Mouse (Mus musculus): ENCODE results near the gene Fgf18. TPM values are rescaled to one million over a fixed set of nuclear protein-coding genes. Genes with fewer than 3 reads are reported as not detected.

Fgf18 gene
- polyA plus RNA-seq, 1 experiment from 2014 or later = 0.23 TPM

DNA sequence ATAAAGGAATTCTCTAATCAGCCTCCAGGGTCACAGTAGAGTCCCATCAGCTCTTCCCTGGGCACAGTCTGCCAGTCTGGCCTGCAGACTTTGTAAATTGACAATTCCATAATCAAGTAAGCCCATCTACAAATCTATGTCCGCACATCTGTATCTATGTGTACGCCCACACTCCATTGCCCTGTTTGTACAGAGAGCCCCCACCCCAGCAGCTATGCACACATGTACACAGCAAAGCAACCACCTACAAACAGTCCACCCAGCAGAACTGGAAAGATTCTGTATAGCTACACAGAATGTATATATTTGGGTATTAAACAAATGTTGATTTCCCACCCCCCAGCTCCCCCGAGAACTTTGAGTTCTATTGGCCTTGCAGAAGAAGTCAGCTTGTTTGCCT is 62.1 kb downstream of the Fgf18 start:
- Histone ChIP-seq H3K27me3 (no peaks in the 10 kb centered on the region), H3K4me1 (replicated peaks) (no peaks in the 10 kb centered on the region), H3K9ac (no peak overlapping the region), H3K27ac (replicated peaks) (no peak overlapping the region), H3K36me3 (replicated peaks) (no peaks in the 10 kb centered on the region), H3K9me3 (replicated peaks) (no peaks in the 10 kb centered on the region), H3K4me2 (no peak overlapping the region), H3K4me3 (replicated peaks) (no peak overlapping the region)
- no peak for ATAC-seq (ENCODE audit: insufficient read depth)
- WGBS (ENCODE audit: insufficient replicate concordance) = 73% methylated on average over 3 of the region's 3 CpGs

DNA sequence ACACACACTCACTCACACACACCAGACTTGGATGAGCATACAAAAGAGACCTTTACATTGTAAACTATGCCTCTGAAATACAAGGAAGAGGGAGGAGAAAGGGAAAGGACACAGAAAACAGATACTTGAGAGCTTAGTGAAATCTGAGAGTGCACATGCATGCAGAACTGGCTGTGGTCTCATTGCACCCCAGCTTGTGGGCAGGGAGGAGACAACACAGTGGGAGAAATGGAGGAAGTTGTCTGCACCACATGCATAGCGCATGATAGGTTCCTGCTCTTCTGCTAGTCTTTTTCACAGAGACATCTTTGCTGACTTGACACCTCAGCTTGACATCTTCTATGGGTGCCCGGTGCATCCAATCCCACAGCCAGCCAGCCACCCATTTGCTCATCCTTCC is 63.2 kb downstream of the Fgf18 start:
- H3K9me3 ChIP-seq (replicated peaks) = no peaks in the 10 kb centered on the region
- no peak overlapping the region for H3K4me2 ChIP-seq
- H3K4me3 ChIP-seq (replicated peaks) = no peak overlapping the region
- no peaks in the 10 kb centered on the region for H3K27me3 ChIP-seq
- ATAC-seq (ENCODE audit: insufficient read depth) = no peak
- H3K4me1 ChIP-seq (replicated peaks) = no peaks in the 10 kb centered on the region
- 32% methylated on average over 2 of the region's 2 CpGs for WGBS (ENCODE audit: insufficient replicate concordance)
- H3K27ac ChIP-seq (replicated peaks) = no peak overlapping the region
- no peak overlapping the region for H3K9ac ChIP-seq
- no peaks in the 10 kb centered on the region for H3K36me3 ChIP-seq (replicated peaks)

DNA sequence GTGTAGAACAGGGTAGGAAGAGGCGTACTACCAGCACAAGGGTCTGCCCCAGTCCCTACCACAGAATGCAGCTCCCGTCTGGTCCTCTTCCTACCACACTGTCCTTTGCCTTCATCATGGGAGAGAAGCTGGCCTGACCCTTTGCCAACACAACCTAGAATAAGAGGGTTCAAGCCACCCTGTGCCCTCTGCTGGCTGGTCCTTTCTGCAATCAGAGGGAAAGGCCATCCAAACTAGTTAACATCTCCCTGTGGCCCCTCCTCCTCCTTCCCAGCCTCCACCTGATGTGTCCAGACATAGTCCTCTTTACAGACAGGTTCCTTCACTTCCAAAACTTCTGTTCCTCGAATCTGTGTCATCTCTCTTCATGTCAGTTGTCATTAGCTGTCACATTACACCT is 66.0 kb downstream of the Fgf18 start:
- H3K9ac ChIP-seq = no peak overlapping the region
- WGBS (ENCODE audit: insufficient replicate concordance) = 34% methylated on average over 3 of the region's 3 CpGs
- no peaks in the 10 kb centered on the region for H3K4me1 ChIP-seq (replicated peaks)
- no peaks in the 10 kb centered on the region for H3K9me3 ChIP-seq (replicated peaks)
- no peak overlapping the region for H3K4me3 ChIP-seq (replicated peaks)
- H3K27ac ChIP-seq (replicated peaks) = no peak overlapping the region
- no peak overlapping the region for H3K4me2 ChIP-seq
- ATAC-seq (ENCODE audit: insufficient read depth) = no peak
- H3K27me3 ChIP-seq = no peaks in the 10 kb centered on the region
- H3K36me3 ChIP-seq (replicated peaks) = no peaks in the 10 kb centered on the region

DNA sequence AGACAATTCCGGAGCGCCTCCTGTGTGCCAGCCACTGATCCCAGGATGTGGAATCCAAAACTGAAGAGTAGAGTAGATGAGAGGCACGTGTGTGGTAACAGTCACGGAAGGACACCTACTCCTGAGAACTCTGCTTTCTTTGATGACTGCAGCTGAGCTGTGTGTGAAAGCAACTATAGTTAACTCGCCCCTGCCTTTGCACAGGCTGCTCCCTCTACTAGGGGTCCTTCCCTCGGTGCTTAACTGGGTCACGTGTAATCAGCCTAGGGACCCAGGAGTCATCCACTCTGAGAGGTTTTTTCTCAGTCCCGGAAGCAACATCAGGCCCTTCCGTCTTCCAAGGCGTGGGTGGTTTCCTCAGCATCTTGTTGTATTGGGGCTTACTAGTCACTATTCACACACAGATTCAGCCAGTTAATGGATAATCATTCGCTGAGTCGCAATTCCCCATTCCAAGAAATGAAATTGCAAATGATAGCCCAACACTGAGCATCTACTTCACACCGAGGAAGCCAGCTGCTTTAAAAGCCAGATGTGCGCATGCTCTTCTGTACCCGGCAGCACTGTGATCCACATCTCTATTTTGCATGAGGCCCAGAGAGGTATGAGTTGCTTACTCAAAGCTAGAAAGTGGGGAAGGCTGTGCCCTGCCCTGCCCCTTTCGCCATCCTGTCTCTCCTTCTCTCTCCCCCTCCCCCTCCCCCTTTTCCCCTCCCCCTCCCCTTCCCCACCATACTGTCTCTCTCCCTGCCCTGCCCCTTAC is 67.0 kb downstream of the Fgf18 start:
- no peak for ATAC-seq (ENCODE audit: insufficient read depth)
- H3K27me3 ChIP-seq = no peaks in the 10 kb centered on the region
- no peak overlapping the region for H3K4me3 ChIP-seq (replicated peaks)
- WGBS (ENCODE audit: insufficient replicate concordance) = 42% methylated on average over 16 of the region's 16 CpGs
- no peak overlapping the region for H3K9ac ChIP-seq
- H3K9me3 ChIP-seq (replicated peaks) = no peaks in the 10 kb centered on the region
- H3K4me2 ChIP-seq = no peak overlapping the region
- H3K27ac ChIP-seq (replicated peaks) = no peak overlapping the region
- no peaks in the 10 kb centered on the region for H3K4me1 ChIP-seq (replicated peaks)
- no peaks in the 10 kb centered on the region for H3K36me3 ChIP-seq (replicated peaks)

DNA sequence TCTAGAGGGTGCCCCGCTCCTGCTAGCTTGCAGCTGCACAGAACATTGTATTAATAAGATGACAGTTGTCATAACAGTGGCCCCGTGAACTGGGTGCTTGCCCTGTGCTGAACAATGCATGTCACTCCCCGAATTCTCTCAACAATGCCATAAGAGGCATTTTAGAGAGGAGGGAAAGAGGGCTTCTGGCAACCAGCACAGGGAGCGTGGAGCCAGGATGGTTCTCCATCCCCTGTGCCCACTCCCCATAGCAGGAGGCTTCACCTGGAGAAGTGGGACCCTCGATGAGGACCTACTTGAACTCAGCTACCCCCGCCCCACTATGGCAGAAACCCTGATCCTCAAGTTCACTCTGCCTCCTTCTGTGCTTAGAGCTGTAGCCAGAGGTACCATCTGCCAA is 67.8 kb downstream of the Fgf18 start:
- ATAC-seq (ENCODE audit: insufficient read depth) = no peak
- WGBS (ENCODE audit: insufficient replicate concordance) = 35% methylated on average over 6 of the region's 6 CpGs
- Histone ChIP-seq H3K4me1 (replicated peaks) (no peaks in the 10 kb centered on the region), H3K9me3 (replicated peaks) (no peaks in the 10 kb centered on the region), H3K4me2 (no peak overlapping the region), H3K27me3 (no peaks in the 10 kb centered on the region), H3K36me3 (replicated peaks) (no peaks in the 10 kb centered on the region), H3K9ac (no peak overlapping the region), H3K4me3 (replicated peaks) (no peak overlapping the region), H3K27ac (replicated peaks) (no peak overlapping the region)

DNA sequence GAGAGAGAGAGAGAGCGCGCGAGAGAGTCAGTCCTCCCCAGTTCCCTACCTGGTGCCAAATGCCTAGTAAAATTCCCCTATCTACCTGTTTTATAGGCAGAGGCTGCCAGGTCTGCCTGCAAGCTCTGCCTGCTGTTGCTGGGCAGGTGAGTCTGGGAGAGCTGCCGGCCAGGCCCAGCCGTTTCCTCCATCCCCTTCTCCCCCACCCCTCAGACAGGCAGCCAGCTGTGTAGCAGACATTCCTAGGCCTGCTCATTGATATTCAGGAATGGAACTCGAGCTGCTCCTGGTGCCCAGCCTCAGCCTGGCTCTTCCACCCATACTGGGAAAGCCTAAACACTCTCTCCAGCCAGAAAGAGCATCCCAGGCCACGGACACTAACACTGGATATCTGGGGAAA is 69.2 kb downstream of the Fgf18 start:
- Histone ChIP-seq H3K9ac (no peak overlapping the region), H3K4me3 (replicated peaks) (no peak overlapping the region), H3K4me2 (no peak overlapping the region), H3K27ac (replicated peaks) (no peak overlapping the region), H3K36me3 (replicated peaks) (no peaks in the 10 kb centered on the region), H3K9me3 (replicated peaks) (no peaks in the 10 kb centered on the region), H3K27me3 (no peaks in the 10 kb centered on the region), H3K4me1 (replicated peaks) (no peaks in the 10 kb centered on the region)
- no peak for ATAC-seq (ENCODE audit: insufficient read depth)
- 34% methylated on average over 7 of the region's 7 CpGs for WGBS (ENCODE audit: insufficient replicate concordance)

DNA sequence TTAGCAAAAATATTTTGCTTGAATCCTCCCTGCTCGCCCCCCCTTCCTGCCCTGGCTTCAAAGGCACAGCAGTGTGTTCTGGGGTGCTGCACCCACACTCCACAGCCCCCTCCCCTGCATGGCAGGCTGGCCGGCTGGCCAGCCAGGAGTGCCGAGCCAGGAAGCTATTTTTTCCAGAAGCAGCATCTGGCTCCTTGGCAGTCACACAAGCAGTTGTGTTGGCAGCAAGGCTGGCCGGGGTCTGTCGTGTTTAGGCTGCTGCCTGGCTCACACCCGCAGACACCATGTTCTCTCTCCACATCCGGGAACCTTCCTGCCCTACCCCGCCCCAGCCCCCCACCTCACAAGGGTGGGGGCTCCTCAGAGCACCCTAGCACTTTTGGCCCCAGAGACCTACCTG is 71.9 kb downstream of the Fgf18 start:
- H3K4me2 ChIP-seq = no peak overlapping the region
- H3K9ac ChIP-seq = no peak overlapping the region
- 37% methylated on average over 8 of the region's 8 CpGs for WGBS (ENCODE audit: insufficient replicate concordance)
- H3K4me1 ChIP-seq (replicated peaks) = no peaks in the 10 kb centered on the region
- no peaks in the 10 kb centered on the region for H3K36me3 ChIP-seq (replicated peaks)
- H3K4me3 ChIP-seq (replicated peaks) = no peak overlapping the region
- ATAC-seq (ENCODE audit: insufficient read depth) = no peak
- no peak overlapping the region for H3K27ac ChIP-seq (replicated peaks)
- no peaks in the 10 kb centered on the region for H3K27me3 ChIP-seq
- H3K9me3 ChIP-seq (replicated peaks) = no peaks in the 10 kb centered on the region

DNA sequence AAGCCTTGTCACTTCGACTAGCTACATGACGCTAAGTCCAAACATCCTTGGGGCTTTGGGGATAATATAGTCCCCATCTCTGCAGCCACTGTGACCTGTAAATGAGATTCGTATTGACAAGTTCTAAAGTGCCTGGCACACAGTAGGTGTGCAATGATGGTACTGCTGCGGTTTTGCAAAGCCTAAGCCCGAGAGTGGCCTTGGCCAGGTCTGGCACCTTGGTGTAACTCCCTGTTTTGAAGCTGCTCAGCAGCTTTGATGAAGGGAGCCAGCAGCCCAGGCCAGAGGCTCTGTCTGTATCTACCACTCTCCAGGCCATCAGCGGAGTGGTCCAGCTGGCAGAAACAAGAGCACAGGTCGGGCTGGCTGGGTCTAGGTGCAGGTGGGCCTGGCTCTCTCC is 72.7 kb downstream of the Fgf18 start:
- no peak for ATAC-seq (ENCODE audit: insufficient read depth)
- Histone ChIP-seq H3K4me3 (replicated peaks) (no peak overlapping the region), H3K27me3 (no peaks in the 10 kb centered on the region), H3K9me3 (replicated peaks) (no peaks in the 10 kb centered on the region), H3K27ac (replicated peaks) (no peak overlapping the region), H3K36me3 (replicated peaks) (no peaks in the 10 kb centered on the region), H3K4me1 (replicated peaks) (no peaks in the 10 kb centered on the region), H3K9ac (no peak overlapping the region), H3K4me2 (no peak overlapping the region)
- WGBS (ENCODE audit: insufficient replicate concordance) = 55% methylated on average over 7 of the region's 7 CpGs

DNA sequence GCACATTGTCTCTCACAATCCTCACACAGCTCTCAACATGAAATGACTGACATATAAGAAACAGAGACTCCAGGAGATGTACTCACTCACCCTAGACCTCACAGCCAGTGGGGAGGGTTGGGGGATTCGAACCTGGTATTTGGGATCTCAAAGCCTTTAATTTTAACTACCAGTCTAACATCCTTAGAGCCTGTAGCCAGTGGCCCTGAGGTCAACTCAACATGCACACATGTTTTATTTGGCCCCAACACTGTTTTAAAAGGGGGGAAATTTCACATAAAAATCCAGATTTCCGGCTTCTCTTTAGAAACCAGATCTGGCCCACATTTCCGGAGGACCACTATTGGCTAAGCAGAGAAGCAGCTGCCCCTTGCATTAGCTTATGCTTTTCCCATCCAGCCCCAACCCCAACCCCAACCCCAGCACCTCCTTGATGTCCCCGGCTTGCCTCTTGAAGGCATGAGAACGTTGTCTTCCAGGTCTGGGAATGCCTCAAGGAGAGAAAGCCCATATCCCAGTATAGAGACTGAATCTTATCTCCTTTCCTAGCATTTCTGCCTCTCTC is 75.8 kb downstream of the Fgf18 start:
- Histone ChIP-seq H3K9me3 (replicated peaks) (no peaks in the 10 kb centered on the region), H3K27me3 (no peaks in the 10 kb centered on the region), H3K4me3 (replicated peaks) (no peak overlapping the region), H3K36me3 (replicated peaks) (no peaks in the 10 kb centered on the region), H3K9ac (no peak overlapping the region), H3K4me2 (no peak overlapping the region), H3K27ac (replicated peaks) (no peak overlapping the region), H3K4me1 (replicated peaks) (no peaks in the 10 kb centered on the region)
- 76% methylated on average over 5 of the region's 5 CpGs for WGBS (ENCODE audit: insufficient replicate concordance)
- ATAC-seq (ENCODE audit: insufficient read depth) = no peak

DNA sequence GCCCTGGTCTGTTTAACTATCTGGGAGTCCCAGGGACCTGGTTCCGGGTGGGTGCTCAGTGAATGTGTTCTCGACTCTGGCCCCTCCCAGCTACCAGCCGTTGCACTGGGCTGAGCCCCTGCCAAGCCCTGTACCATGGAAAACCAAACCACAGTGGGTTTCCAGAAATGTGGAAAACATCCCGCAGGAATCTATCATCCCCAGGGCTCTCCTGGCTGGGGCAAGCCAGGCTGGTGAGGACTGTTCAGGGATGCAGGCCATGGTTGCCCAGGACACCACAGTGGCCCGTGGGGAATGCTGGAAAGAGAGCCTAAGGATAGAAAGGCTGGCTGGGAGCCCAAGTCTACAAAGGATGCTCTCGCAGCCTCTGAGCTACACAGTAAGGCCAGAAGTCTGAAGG is 76.7 kb downstream of the Fgf18 start:
- H3K9me3 ChIP-seq (replicated peaks) = no peaks in the 10 kb centered on the region
- 65% methylated on average over 6 of the region's 6 CpGs for WGBS (ENCODE audit: insufficient replicate concordance)
- no peak overlapping the region for H3K9ac ChIP-seq
- H3K27me3 ChIP-seq = no peaks in the 10 kb centered on the region
- H3K4me3 ChIP-seq (replicated peaks) = no peak overlapping the region
- H3K4me1 ChIP-seq (replicated peaks) = no peaks in the 10 kb centered on the region
- H3K36me3 ChIP-seq (replicated peaks) = no peaks in the 10 kb centered on the region
- no peak for ATAC-seq (ENCODE audit: insufficient read depth)
- H3K27ac ChIP-seq (replicated peaks) = no peak overlapping the region
- H3K4me2 ChIP-seq = no peak overlapping the region

Measured in liver, embryonic 15.5 days (tissue).